Mouse (Mus musculus) embryonic facial prominence, embryonic 11.5 days (tissue): ENCODE results near the gene Nmnat2. TPM values are rescaled to one million over a fixed set of nuclear protein-coding genes. Genes with fewer than 3 reads are reported as not detected.

Source experiments
- ATAC-seq: fragments of 200-750 bp; cut with Nextera tagmentation; replicated peaks from 2 replicates; pipeline ENCODE4 v1.8.0; 2017; ENCODE audit warnings: low read depth; ENCODE audit not compliant: insufficient number of reproducible peaks, low FRiP score, low TSS enrichment
- DNase-seq: peaks from one replicate; pipeline ENCODE4 v3.0.0-alpha.2; 2015; ENCODE audit warnings: low spot score
- H3K27ac ChIP-seq: fragments of 300-500 bp; sonication (generic); replicated peaks from 2 replicates; pipeline ENCODE4 v1.5.1; 2014; ENCODE audit warnings: mild to moderate bottlenecking, low read depth, low read length, control low read depth
- H3K27me3 ChIP-seq: fragments of 300-500 bp; sonication (generic); 2 replicates; pipeline ENCODE4 v1.6.1; 2014; ENCODE audit warnings: mild to moderate bottlenecking, low read length, moderate library complexity, mixed read lengths; ENCODE audit not compliant: control insufficient read depth, insufficient read depth
- H3K36me3 ChIP-seq: fragments of 300-500 bp; sonication (generic); replicated peaks from 2 replicates; pipeline ENCODE4 v1.6.1; 2014; ENCODE audit warnings: low read depth, mild to moderate bottlenecking, low read length, moderate library complexity, mixed read lengths; ENCODE audit not compliant: control insufficient read depth, insufficient read depth
- H3K4me1 ChIP-seq: fragments of 300-500 bp; sonication (generic); 2 replicates; pipeline ENCODE4 v1.6.1; 2014; ENCODE audit warnings: low read length, mixed read lengths; ENCODE audit not compliant: control insufficient read depth, insufficient read depth
- H3K4me2 ChIP-seq: fragments of 300-500 bp; sonication (generic); 2 replicates; pipeline ENCODE4 v1.6.1; 2014; ENCODE audit warnings: low read depth, mild to moderate bottlenecking, control low read depth, low read length, moderate library complexity
- H3K4me3 ChIP-seq: fragments of 300-500 bp; sonication (generic); 2 replicates; pipeline ENCODE4 v1.5.1; 2014; ENCODE audit warnings: low read depth, low read length, control low read depth
- H3K9ac ChIP-seq: fragments of 300-500 bp; sonication (generic); replicated peaks from 2 replicates; pipeline ENCODE4 v1.6.1; 2014; ENCODE audit warnings: mild to moderate bottlenecking, control low read depth, low read length
- H3K9me3 ChIP-seq: fragments of 300-500 bp; sonication (generic); replicated peaks from 2 replicates; pipeline ENCODE4 v1.6.1; 2016; ENCODE audit warnings: mild to moderate bottlenecking, low read length, inconsistent platforms, mixed read lengths; ENCODE audit not compliant: control insufficient read depth
- WGBS: fragments of 180-500 bp; shearing (Covaris S2); extraction: QIAGEN DNeasy Blood & Tissue Kit; methylation state at CpG from one replicate; pipeline ENCODE4 v1.1.7; 2014; 5-methylcytosine and 5-hydroxymethylcytosine counted together
- polyA plus RNA-seq: library from polyadenylated mRNA; unstranded; fragments of >200 nt; fragmentation: Nextera tagmentation; extraction: Ambion mirVana; gene quantifications from 2 replicates; pipeline ENCODE4 v1.2.1, GENCODE M21; 2014

Nmnat2 gene
- polyA plus RNA-seq, 1 experiment from 2014 or later = 4.3 TPM

- no peak overlapping the region for H3K27ac ChIP-seq
- no peak for ATAC-seq
- H3K36me3 ChIP-seq = no peaks in the 10 kb centered on the region
These were observed 130.4 kb downstream of the Nmnat2 start for GRCm38 (mm10) chr1:153085198-153085597.

GRCm38 (mm10) chr1:153087771-153088170 lies 133.0 kb downstream of the Nmnat2 start:
- Histone ChIP-seq H3K4me2 (no peak overlapping the region), H3K4me3 (no peak overlapping the region), H3K36me3 (no peaks in the 10 kb centered on the region), H3K27ac (no peak overlapping the region), H3K9ac (no peak overlapping the region), H3K4me1 (no peaks in the 10 kb centered on the region; the same call in 1 of the 2 replicates), H3K27me3 (no peaks in the 10 kb centered on the region), H3K9me3 (no peaks in the 10 kb centered on the region)
- 85% methylated on average over 5 of the region's 5 CpGs for WGBS
- ATAC-seq (no peak), DNase-seq (no peak)

More at GRCm38 (mm10) chr1:153085198-153085597, 130.4 kb downstream of the Nmnat2 start:
- Histone ChIP-seq H3K4me3 (no peak overlapping the region), H3K4me1 (no peaks in the 10 kb centered on the region), H3K9me3 (no peaks in the 10 kb centered on the region), H3K9ac (no peak overlapping the region), H3K4me2 (no peak overlapping the region), H3K27me3 (no peaks in the 10 kb centered on the region)
- WGBS = 82% methylated on average over 5 of the region's 5 CpGs
- DNase-seq = no peak

- H3K4me1 ChIP-seq = no peaks in the 10 kb centered on the region; the same call in none of the 2 replicates
- 92% methylated on average over 2 of the region's 2 CpGs for WGBS
- H3K27me3 ChIP-seq = no peaks in the 10 kb centered on the region
- DNase-seq = no peak
- H3K4me3 ChIP-seq = no peak overlapping the region
- H3K9ac ChIP-seq = no peak overlapping the region
- no peaks in the 10 kb centered on the region for H3K9me3 ChIP-seq
- no peak overlapping the region for H3K27ac ChIP-seq
- ATAC-seq = no peak
- H3K4me2 ChIP-seq = no peak overlapping the region
- no peaks in the 10 kb centered on the region for H3K36me3 ChIP-seq
These were observed 135.3 kb downstream of the Nmnat2 start for GRCm38 (mm10) chr1:153090081-153090480.

GRCm38 (mm10) chr1:153090807-153091206 lies 136.0 kb downstream of the Nmnat2 start:
- no peak for ATAC-seq
- no peaks in the 10 kb centered on the region for H3K27me3 ChIP-seq
- no peaks in the 10 kb centered on the region for H3K36me3 ChIP-seq
- H3K9ac ChIP-seq = no peak overlapping the region
- no peak overlapping the region for H3K4me2 ChIP-seq
- DNase-seq = no peak
- H3K4me3 ChIP-seq = no peak overlapping the region
- WGBS = 64% methylated on average over 4 of the region's 4 CpGs
- no peak overlapping the region for H3K27ac ChIP-seq
- H3K9me3 ChIP-seq = no peaks in the 10 kb centered on the region
- peaks cover under 1% of the 10 kb centered on the region for H3K4me1 ChIP-seq

GRCm38 (mm10) chr1:153091438-153092236 lies 136.8 kb downstream of the Nmnat2 start:
- H3K4me2 ChIP-seq = no peak overlapping the region
- ATAC-seq (0 out of 2 replicates have a peak, but pooled peaks have one; percentile 41), DNase-seq (no peak)
- H3K36me3 ChIP-seq = no peaks in the 10 kb centered on the region
- H3K4me1 ChIP-seq = peaks cover 3% of the 10 kb centered on the region
- H3K27me3 ChIP-seq = no peaks in the 10 kb centered on the region
- H3K9ac ChIP-seq = no peak overlapping the region
- whole genome bisulfite sequencing = 26% methylated on average over 9 of the region's 9 CpGs
- no peak overlapping the region for H3K27ac ChIP-seq
- no peak overlapping the region for H3K4me3 ChIP-seq
- no peaks in the 10 kb centered on the region for H3K9me3 ChIP-seq

- WGBS = 54% methylated on average over 5 of the region's 5 CpGs
- peaks cover 3% of the 10 kb centered on the region for H3K4me1 ChIP-seq
- no peaks in the 10 kb centered on the region for H3K36me3 ChIP-seq
- no peaks in the 10 kb centered on the region for H3K9me3 ChIP-seq
- ATAC-seq = no peak
- no peak overlapping the region for H3K4me2 ChIP-seq
- DNase-seq = peak; percentile 81
- H3K4me3 ChIP-seq = no peak overlapping the region
- no peak overlapping the region for H3K9ac ChIP-seq
- no peaks in the 10 kb centered on the region for H3K27me3 ChIP-seq
- no peak overlapping the region for H3K27ac ChIP-seq
These were observed 137.6 kb downstream of the Nmnat2 start for GRCm38 (mm10) chr1:153092237-153092975.

- H3K4me1 ChIP-seq = peaks cover 3% of the 10 kb centered on the region
- no peaks in the 10 kb centered on the region for H3K9me3 ChIP-seq
- H3K27me3 ChIP-seq = no peaks in the 10 kb centered on the region
- no peak overlapping the region for H3K4me2 ChIP-seq
- no peak for ATAC-seq
- no peak overlapping the region for H3K27ac ChIP-seq
- H3K36me3 ChIP-seq = no peaks in the 10 kb centered on the region
- no peak overlapping the region for H3K4me3 ChIP-seq
- no peak for DNase-seq
- no peak overlapping the region for H3K9ac ChIP-seq
- WGBS = 48% methylated on average over 5 of the region's 5 CpGs
These were observed 138.4 kb downstream of the Nmnat2 start for GRCm38 (mm10) chr1:153093172-153093571.

GRCm38 (mm10) chr1:153093581-153093980 lies 138.8 kb downstream of the Nmnat2 start:
- no peaks in the 10 kb centered on the region for H3K36me3 ChIP-seq
- WGBS = 63% methylated on average over 4 of the region's 4 CpGs
- no peak overlapping the region for H3K9ac ChIP-seq
- no peak overlapping the region for H3K27ac ChIP-seq
- no peaks in the 10 kb centered on the region for H3K9me3 ChIP-seq
- ATAC-seq = no peak
- H3K4me1 ChIP-seq = peaks cover 3% of the 10 kb centered on the region
- no peaks in the 10 kb centered on the region for H3K27me3 ChIP-seq
- no peak overlapping the region for H3K4me2 ChIP-seq
- no peak for DNase-seq
- H3K4me3 ChIP-seq = no peak overlapping the region
